Mouse (Mus musculus) brain, embryonic 14.5 days (tissue): ENCODE results near the gene Prpf31.

Experiments
- CTCF ChIP-seq: fragments of 200-500 bp; IDR thresholded peaks from 2 replicates; pipeline ENCODE4 v1.5.1; 2012; ENCODE audit warnings: inconsistent platforms, mild to moderate bottlenecking, moderate library complexity, borderline replicate concordance; ENCODE audit not compliant: insufficient read depth, insufficient read length; ENCODE audit errors: extremely low read depth
- POLR2A ChIP-seq: fragments of 200-500 bp; IDR thresholded peaks from 2 replicates; pipeline ENCODE4 v1.6.1; 2012; ENCODE audit warnings: mild to moderate bottlenecking, inconsistent platforms, borderline replicate concordance; ENCODE audit not compliant: poor library complexity, insufficient read depth, insufficient read length, severe bottlenecking; ENCODE audit errors: extremely low read depth

DNA sequence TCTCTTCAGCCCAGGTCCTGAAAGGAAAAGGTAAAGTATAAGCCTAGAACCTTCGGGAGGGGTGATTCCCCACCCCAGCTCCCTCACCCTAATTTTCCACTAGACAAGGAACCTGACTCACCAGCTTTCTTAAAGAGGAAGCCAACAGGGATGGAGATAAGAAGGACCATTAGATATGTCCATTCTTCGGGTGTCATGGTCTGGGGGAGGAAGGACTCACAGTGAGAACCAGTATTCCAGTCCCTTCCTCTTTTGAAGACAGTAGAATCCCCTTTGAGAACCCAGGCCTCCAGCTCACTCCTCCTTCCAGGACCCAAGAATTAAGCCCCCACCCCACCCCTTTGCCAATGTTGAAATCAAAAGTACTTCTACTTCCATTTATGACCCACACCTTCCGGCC lies 62.1 kb downstream of the Prpf31 start:
- TF ChIP-seq POLR2A (no peak), CTCF (no peak)
